Comparison of ENCODE assay signal across 14 mouse cellular contexts in genomic region chr12:52289594-52289993, GRCm38 (mm10).
DNase-seq lines count a peak whose midpoint lies in the region; ATAC-seq lines count a peak whose summit lies in the region.
"Had no signal": no experiment of that assay in that cellular context is flagged by ENCODE, and none has a peak within 500 bp of the region (broad histone marks: within the 10 kb centered on the region; RNA-seq: fewer than 3 reads in every experiment).

No protein-coding gene starts in this region.

- H3K4me2 ChIP-seq in lung, embryonic 15.5 days, result no peak overlapping the region
- no peak overlapping the region; the same call in 1 of the 2 replicates for H3K4me2 ChIP-seq in forebrain, embryonic 14.5 days (ENCODE audit: low read length)
- H3K4me2 ChIP-seq: heart, embryonic 12.5 days; liver, embryonic 12.5 days had no signal

- no peak overlapping the region for H3K4me3 ChIP-seq in lung, embryonic 15.5 days
- no peak overlapping the region for H3K4me3 ChIP-seq in forebrain, embryonic 14.5 days (ENCODE audit: low read depth, low read length)
- H3K4me3 ChIP-seq in midbrain, embryonic 10.5 days, result no peak overlapping the region
- H3K4me3 ChIP-seq: heart, embryonic 12.5 days; liver, embryonic 12.5 days had no signal

- no peaks in the 10 kb centered on the region for H3K27me3 ChIP-seq in lung, embryonic 15.5 days
- H3K27me3 ChIP-seq in forebrain, embryonic 14.5 days (replicated peaks; ENCODE audit: control insufficient read depth, insufficient read depth, low read length), result no peaks in the 10 kb centered on the region
- H3K27me3 ChIP-seq in midbrain, embryonic 10.5 days (ENCODE audit: low read depth, poor library complexity, severe bottlenecking), result no peaks in the 10 kb centered on the region
- H3K27me3 ChIP-seq: CH12.LX; heart, embryonic 12.5 days; liver, embryonic 12.5 days had no signal

- H3K4me1 ChIP-seq in lung, embryonic 15.5 days, result peaks cover 26% of the 10 kb centered on the region
- peaks cover 13% of the 10 kb centered on the region for H3K4me1 ChIP-seq in forebrain, embryonic 14.5 days (ENCODE audit: control insufficient read depth, insufficient read depth, low read length)
- peaks cover 30% of the 10 kb centered on the region for H3K4me1 ChIP-seq in midbrain, embryonic 10.5 days
- H3K4me1 ChIP-seq: liver, embryonic 12.5 days had no signal

- no peaks in the 10 kb centered on the region for H3K36me3 ChIP-seq in lung, embryonic 15.5 days
- no peaks in the 10 kb centered on the region for H3K36me3 ChIP-seq in forebrain, embryonic 14.5 days (ENCODE audit: control insufficient read depth, insufficient read depth, low read length)
- H3K36me3 ChIP-seq in midbrain, embryonic 10.5 days, result no peaks in the 10 kb centered on the region
- H3K36me3 ChIP-seq: heart, embryonic 12.5 days; liver, embryonic 12.5 days had no signal

- no peaks in the 10 kb centered on the region for H3K9me3 ChIP-seq in lung, embryonic 15.5 days
- no peaks in the 10 kb centered on the region for H3K9me3 ChIP-seq in forebrain, embryonic 14.5 days (replicated peaks; ENCODE audit: control insufficient read depth, low read length)
- no peaks in the 10 kb centered on the region for H3K9me3 ChIP-seq in midbrain, embryonic 10.5 days (replicated peaks)
- H3K9me3 ChIP-seq: heart, embryonic 12.5 days; liver, embryonic 12.5 days had no signal

- no peak overlapping the region for H3K9ac ChIP-seq in lung, embryonic 15.5 days
- no peak overlapping the region for H3K9ac ChIP-seq in forebrain, embryonic 14.5 days (ENCODE audit: low read length)
- H3K9ac ChIP-seq: heart, embryonic 12.5 days; liver, embryonic 12.5 days had no signal

- DNase-seq in lung, postnatal 25 days (ENCODE audit: low spot score), result no peak
- DNase-seq in forebrain, embryonic 14.5 days (ENCODE audit: low spot score), result no peak
- DNase-seq in midbrain, embryonic 10.5 days (ENCODE audit: low spot score), result no peak
- DNase-seq in retina, postnatal 1 day, result peak; percentile 32
- DNase-seq in heart, adult 18-20 months, result no peak
- DNase-seq: adrenal gland, adult 8-10 months; kidney, postnatal 14 days; layer of hippocampus, postnatal 36 days had no signal

- 53% methylated on average over 10 of the region's 10 CpGs for WGBS in lung, embryonic 15.5 days
- 24% methylated on average over 10 of the region's 10 CpGs for WGBS in forebrain, embryonic 14.5 days
- 72% methylated on average over 10 of the region's 10 CpGs for WGBS in midbrain, embryonic 10.5 days

- ATAC-seq in lung, embryonic 15.5 days (ENCODE audit: borderline replicate concordance, extremely low read depth, low FRiP score, low TSS enrichment), result peak; percentile 38; the same call in 1 of the 2 replicates
- peak; percentile 48 for ATAC-seq in forebrain, embryonic 14.5 days
- ATAC-seq in megakaryocyte progenitor cell, adult 5-6 weeks (replicated peaks; ENCODE audit: poor library complexity), result no peak
- ATAC-seq: inflammation-experienced regulatory T-cells, adult 6 months; liver, embryonic 12.5 days had no signal

- H3K27ac ChIP-seq in lung, embryonic 15.5 days, result 0 out of 2 replicates have a peak overlapping the region, but pooled peaks have one; percentile 16
- H3K27ac ChIP-seq in forebrain, embryonic 14.5 days (ENCODE audit: low read depth, low read length), result no peak overlapping the region; the same call in 1 of the 2 replicates
- peak overlapping the region; percentile 67 for H3K27ac ChIP-seq in midbrain, embryonic 10.5 days (replicated peaks)
- H3K27ac ChIP-seq: liver, embryonic 12.5 days had no signal
